Mouse (Mus musculus) heart, embryonic 14.5 days (tissue): ENCODE results near the gene Atp13a4. TPM values are rescaled to one million over a fixed set of nuclear protein-coding genes. Genes with fewer than 3 reads are reported as not detected.

Experiments used
- ATAC-seq: fragments of 200-750 bp; cut with Nextera tagmentation; 2 replicates; pipeline ENCODE4 v1.8.0; 2017; ENCODE audit warnings: low read depth, moderate TSS enrichment; ENCODE audit not compliant: insufficient number of reproducible peaks, insufficient read depth, low FRiP score
- H3K27ac ChIP-seq, 2 experiments: fragments of 200-500 bp in 1 of 2; fragments of 300-500 bp in 1 of 2; sonication (generic) in 1 of 2; replicated peaks in 1 of 2; 2 replicates each; pipeline ENCODE4 v1.5.1; 2012 to 2014; ENCODE audit warnings: low read depth in 2 of 2, low read length in 2 of 2, control low read depth in 1 of 2, mild to moderate bottlenecking in 1 of 2, mixed read lengths in 1 of 2; ENCODE audit not compliant: control insufficient read depth in 1 of 2, insufficient read depth in 1 of 2
- H3K27me3 ChIP-seq: fragments of 300-500 bp; sonication (generic); 2 replicates; pipeline ENCODE4 v1.6.1; 2014; ENCODE audit warnings: mild to moderate bottlenecking, low read length, control low read depth; ENCODE audit not compliant: control insufficient read depth, insufficient read depth
- H3K36me3 ChIP-seq: fragments of 300-500 bp; sonication (generic); 2 replicates; pipeline ENCODE4 v1.6.1; 2014; ENCODE audit warnings: mild to moderate bottlenecking, control low read depth, low read length, mixed read lengths; ENCODE audit not compliant: control insufficient read depth, insufficient read depth
- H3K4me1 ChIP-seq, 2 experiments: fragments of 200-500 bp in 1 of 2; fragments of 300-500 bp in 1 of 2; sonication (generic) in 1 of 2; 2 replicates each; pipeline ENCODE4 v1.6.1; 2012 to 2014; ENCODE audit warnings: low read length in 2 of 2, control low read depth in 1 of 2, mixed read lengths in 1 of 2; ENCODE audit not compliant: control insufficient read depth in 2 of 2, insufficient read depth in 2 of 2
- H3K4me2 ChIP-seq: fragments of 300-500 bp; sonication (generic); 2 replicates; pipeline ENCODE4 v1.6.1; 2014; ENCODE audit warnings: mild to moderate bottlenecking, low read length
- H3K4me3 ChIP-seq, 2 experiments: fragments of 200-500 bp in 1 of 2; fragments of 300-500 bp in 1 of 2; sonication (generic) in 1 of 2; 2 replicates each; pipeline ENCODE4 v1.5.1; 2012 to 2014; ENCODE audit warnings: low read length in 2 of 2, mild to moderate bottlenecking in 2 of 2, control low read depth in 1 of 2, low read depth in 1 of 2, moderate library complexity in 1 of 2; ENCODE audit not compliant: control insufficient read depth in 1 of 2, insufficient read depth in 1 of 2
- H3K9ac ChIP-seq: fragments of 300-500 bp; sonication (generic); 2 replicates; pipeline ENCODE4 v1.6.1; 2014; ENCODE audit warnings: mild to moderate bottlenecking, low read length
- H3K9me3 ChIP-seq: fragments of 300-500 bp; sonication (generic); 2 replicates; pipeline ENCODE4 v1.6.1; 2016; ENCODE audit warnings: low read length, control low read depth; ENCODE audit not compliant: control insufficient read depth
- WGBS: fragments of 180-500 bp; shearing (Covaris S2); extraction: QIAGEN DNeasy Blood & Tissue Kit; methylation state at CpG from one replicate; pipeline ENCODE4 v1.1.7; 2014; 5-methylcytosine and 5-hydroxymethylcytosine counted together
- polyA plus RNA-seq: library from polyadenylated mRNA; unstranded; fragments of >200 nt; fragmentation: Nextera tagmentation; extraction: Ambion mirVana; gene quantifications from 2 replicates; pipeline ENCODE4 v1.2.1, GENCODE M21; 2014

Gene Atp13a4
- polyA plus RNA-seq, 1 experiment from 2014 or later, result not detected

- no peaks in the 10 kb centered on the region for H3K27me3 ChIP-seq
- ATAC-seq, result no peak
- no peaks in the 10 kb centered on the region for H3K36me3 ChIP-seq
- no peak overlapping the region for H3K9ac ChIP-seq
- H3K4me2 ChIP-seq, result no peak overlapping the region
- H3K27ac ChIP-seq, result no peak overlapping the region
- no peaks in the 10 kb centered on the region for H3K4me1 ChIP-seq
- WGBS, result 83% methylated on average over 8 of the region's 8 CpGs
- no peaks in the 10 kb centered on the region for H3K9me3 ChIP-seq
- H3K4me3 ChIP-seq, result no peak overlapping the region
Observed at GRCm38 (mm10) chr16:29374636-29375035, 170.0 kb downstream of the Atp13a4 start.

Other genes with a start within 250 kb of the Atp13a4 start
- gene Atp13a5, start 166.1 kb downstream of the Atp13a4 start, polyA plus RNA-seq, result not detected in 2 replicates
- gene Opa1, start 34.5 kb upstream of the Atp13a4 start, polyA plus RNA-seq, result 48.1 and 48.9 TPM in 2 replicates